Mouse (Mus musculus): ENCODE measurements at regions not wholly inside any gene's neighbourhood (a gene's known extent, or its start where the extent isn't known, plus 50 kb on each side); places are given as distances from the start of the nearest gene placed in this dataset.

GRCm38 (mm10) chr13:90310482-90310881, 221.1 kb upstream of the Xrcc4 start:
- Histone ChIP-seq H3K27ac (replicated peaks; ENCODE audit: low read depth, low read length) (no peak overlapping the region), H3K4me1 (ENCODE audit: control insufficient read depth, insufficient read depth, insufficient read length, low read length) (no peaks in the 10 kb centered on the region), H3K4me3 (ENCODE audit: insufficient read depth, low read depth, low read length) (no peak overlapping the region)

DNA sequence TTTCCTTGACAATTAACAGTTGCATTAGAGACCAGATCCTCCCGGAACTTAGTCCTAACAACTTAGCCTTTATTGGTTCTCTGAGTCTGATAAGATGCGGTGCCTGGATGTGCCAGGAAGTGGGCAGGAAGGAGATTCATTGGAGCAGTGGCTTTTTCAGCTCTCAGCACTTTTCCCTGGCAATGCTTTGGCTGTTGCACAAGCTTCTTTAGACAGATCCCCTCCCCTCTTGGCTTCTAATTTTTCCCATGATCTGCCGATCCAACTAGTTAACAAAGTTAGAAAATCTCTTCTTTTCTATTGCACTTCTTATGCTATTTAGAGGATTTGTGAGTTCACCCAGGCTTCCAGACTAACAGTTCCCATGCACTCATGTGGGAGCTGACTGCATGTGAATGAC, 211.1 kb upstream of the Xrcc4 start:
- Histone ChIP-seq H3K4me1 (ENCODE audit: control insufficient read depth, insufficient read depth, insufficient read length, low read length) (no peaks in the 10 kb centered on the region), H3K27ac (replicated peaks; ENCODE audit: low read depth, low read length) (no peak overlapping the region), H3K4me3 (ENCODE audit: insufficient read depth, low read depth, low read length) (no peak overlapping the region)

DNA sequence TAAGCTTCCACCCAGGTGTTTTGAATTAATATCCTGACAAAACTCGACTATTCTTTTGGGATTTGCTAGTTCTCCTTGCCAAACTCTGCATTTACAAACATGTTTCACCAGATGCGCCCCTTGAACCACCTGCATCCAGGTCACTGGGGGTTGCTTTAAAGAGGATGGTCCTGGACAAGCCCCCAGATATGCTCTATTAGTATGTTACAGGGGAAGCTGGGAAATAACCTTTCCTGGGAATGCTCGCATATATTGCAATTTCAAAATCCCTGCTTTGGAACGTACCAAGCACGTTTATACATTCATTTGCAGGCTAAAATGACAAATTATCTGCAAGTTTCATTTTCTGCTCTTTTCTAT, 205.2 kb upstream of the Xrcc4 start:
- Histone ChIP-seq H3K27ac (replicated peaks; ENCODE audit: low read depth, low read length) (no peak overlapping the region), H3K4me3 (ENCODE audit: insufficient read depth, low read depth, low read length) (no peak overlapping the region), H3K4me1 (ENCODE audit: control insufficient read depth, insufficient read depth, insufficient read length, low read length) (no peaks in the 10 kb centered on the region)

GRCm38 (mm10) chr13:90293697-90294647, 204.6 kb upstream of the Xrcc4 start:
- H3K4me1 ChIP-seq (ENCODE audit: control insufficient read depth, insufficient read depth, insufficient read length, low read length): no peaks in the 10 kb centered on the region
- no peak overlapping the region for H3K27ac ChIP-seq (replicated peaks; ENCODE audit: low read depth, low read length)
- no peak overlapping the region for H3K4me3 ChIP-seq (ENCODE audit: insufficient read depth, low read depth, low read length)

- Histone ChIP-seq H3K4me3 (ENCODE audit: insufficient read depth, low read depth, low read length) (no peak overlapping the region), H3K27ac (replicated peaks; ENCODE audit: low read depth, low read length) (no peak overlapping the region), H3K4me1 (ENCODE audit: control insufficient read depth, insufficient read depth, insufficient read length, low read length) (no peaks in the 10 kb centered on the region)
Observed at GRCm38 (mm10) chr13:90292905-90293304, 203.5 kb upstream of the Xrcc4 start.

DNA sequence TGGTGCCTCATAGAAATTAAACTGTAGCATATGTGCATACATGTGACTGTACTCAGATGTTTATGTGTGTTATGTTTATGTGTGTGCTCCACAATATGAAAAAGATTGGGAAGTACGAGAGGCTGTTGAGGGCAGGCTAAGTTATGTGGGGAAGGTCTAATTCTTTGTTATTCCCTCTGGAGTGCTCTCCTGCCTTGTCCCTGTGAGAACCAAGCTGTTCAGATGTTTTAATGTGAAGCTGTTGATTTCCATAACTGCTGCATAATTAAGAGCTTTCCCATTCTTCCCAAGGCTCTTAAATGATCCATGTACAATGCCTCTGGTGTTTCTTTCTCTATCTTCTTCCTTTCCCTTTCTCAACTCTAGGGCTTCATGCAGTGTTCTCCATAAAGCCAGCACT, 202.7 kb upstream of the Xrcc4 start:
- H3K27ac ChIP-seq (replicated peaks; ENCODE audit: low read depth, low read length): no peak overlapping the region
- no peak overlapping the region for H3K4me3 ChIP-seq (ENCODE audit: insufficient read depth, low read depth, low read length)
- no peaks in the 10 kb centered on the region for H3K4me1 ChIP-seq (ENCODE audit: control insufficient read depth, insufficient read depth, insufficient read length, low read length)

- H3K4me3 ChIP-seq (ENCODE audit: insufficient read depth, low read depth, low read length): no peak overlapping the region
- no peak overlapping the region for H3K27ac ChIP-seq (replicated peaks; ENCODE audit: low read depth, low read length)
Observed at GRCm38 (mm10) chr13:90280976-90281375, 191.6 kb upstream of the Xrcc4 start.

DNA sequence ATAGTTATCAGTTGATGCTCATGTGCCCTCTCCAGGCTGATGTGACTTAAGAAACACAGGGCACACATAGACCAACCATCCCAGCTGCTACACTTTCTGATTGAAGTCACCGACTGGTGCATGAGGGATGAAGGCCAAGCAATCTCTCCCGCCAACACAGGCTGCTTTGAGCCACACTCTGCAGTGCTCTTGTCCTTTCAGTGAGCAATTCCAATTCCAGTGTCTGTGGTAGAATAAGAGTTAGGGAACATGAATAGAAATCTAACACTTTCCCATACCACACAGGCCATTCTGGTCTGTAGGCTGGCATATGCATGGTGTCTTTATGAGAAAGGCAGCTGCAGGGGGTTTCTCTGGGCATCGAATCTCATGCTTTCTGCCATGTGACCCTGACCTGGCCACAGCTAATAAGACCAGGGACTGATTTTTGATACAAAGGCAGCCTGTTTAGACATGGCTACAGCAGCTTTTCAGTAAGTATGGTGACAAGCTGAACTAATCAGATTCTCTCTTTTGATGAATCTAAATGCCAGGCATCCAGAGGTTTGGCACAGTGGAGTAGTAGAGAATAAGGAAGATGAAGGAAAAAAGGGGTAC, 190.5 kb upstream of the Xrcc4 start:
- no peak overlapping the region for H3K27ac ChIP-seq (replicated peaks; ENCODE audit: low read depth, low read length)
- no peaks in the 10 kb centered on the region for H3K4me1 ChIP-seq (ENCODE audit: control insufficient read depth, insufficient read depth, insufficient read length, low read length)
- no peak overlapping the region for H3K4me3 ChIP-seq (ENCODE audit: insufficient read depth, low read depth, low read length)

More at GRCm38 (mm10) chr13:90280976-90281375, 191.6 kb upstream of the Xrcc4 start:
- H3K4me1 ChIP-seq (ENCODE audit: control insufficient read depth, insufficient read depth, insufficient read length, low read length): no peaks in the 10 kb centered on the region

GRCm38 (mm10) chr13:90279355-90279754, 189.9 kb upstream of the Xrcc4 start:
- no peaks in the 10 kb centered on the region for H3K4me1 ChIP-seq (ENCODE audit: control insufficient read depth, insufficient read depth, insufficient read length, low read length)
- no peak overlapping the region for H3K4me3 ChIP-seq (ENCODE audit: insufficient read depth, low read depth, low read length)
- H3K27ac ChIP-seq (replicated peaks; ENCODE audit: low read depth, low read length): no peak overlapping the region

DNA sequence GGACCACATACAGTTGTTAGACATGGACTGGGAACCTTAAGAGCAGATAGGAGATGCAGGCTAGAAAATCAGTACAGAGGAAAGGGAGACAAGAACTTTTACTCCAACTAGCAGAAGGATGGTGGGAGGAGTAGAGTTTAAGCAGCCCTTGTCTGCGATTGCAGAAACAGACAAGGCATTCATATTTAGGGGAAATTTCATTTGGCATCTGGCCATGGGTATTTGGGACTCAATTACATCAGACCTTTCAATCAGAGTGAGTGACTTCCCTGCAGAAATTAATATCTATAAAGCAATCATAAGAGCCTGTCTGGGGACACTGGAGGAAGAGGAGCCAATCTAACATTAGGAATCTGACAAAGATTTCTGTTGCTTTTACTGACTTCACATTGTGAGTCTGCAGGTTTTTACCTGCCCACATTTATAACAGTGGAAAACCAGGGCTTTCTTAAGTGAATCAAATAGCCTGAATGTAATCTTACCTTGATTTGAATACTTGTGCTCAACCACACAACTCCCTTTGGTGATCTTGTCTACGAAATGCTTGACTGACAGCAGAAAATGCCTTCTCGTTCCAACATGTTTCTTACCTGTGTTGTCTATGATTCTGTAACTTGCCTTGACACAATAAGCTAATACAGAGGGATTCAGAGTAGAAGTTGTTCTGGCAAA, 169.8 kb upstream of the Xrcc4 start:
- Histone ChIP-seq H3K4me1 (ENCODE audit: control insufficient read depth, insufficient read depth, insufficient read length, low read length) (no peaks in the 10 kb centered on the region), H3K4me3 (ENCODE audit: insufficient read depth, low read depth, low read length) (no peak overlapping the region), H3K27ac (replicated peaks; ENCODE audit: low read depth, low read length) (no peak overlapping the region)

- Histone ChIP-seq H3K4me3 (ENCODE audit: insufficient read depth, low read depth, low read length) (no peak overlapping the region), H3K27ac (replicated peaks; ENCODE audit: low read depth, low read length) (no peak overlapping the region), H3K4me1 (ENCODE audit: control insufficient read depth, insufficient read depth, insufficient read length, low read length) (no peaks in the 10 kb centered on the region)
Observed at GRCm38 (mm10) chr13:90252981-90253380, 163.6 kb upstream of the Xrcc4 start.

GRCm38 (mm10) chr13:90245997-90246765, 156.8 kb upstream of the Xrcc4 start:
- no peaks in the 10 kb centered on the region for H3K4me1 ChIP-seq (ENCODE audit: control insufficient read depth, insufficient read depth, insufficient read length, low read length)
- H3K4me3 ChIP-seq (ENCODE audit: insufficient read depth, low read depth, low read length): no peak overlapping the region
- H3K27ac ChIP-seq (replicated peaks; ENCODE audit: low read depth, low read length): no peak overlapping the region

DNA sequence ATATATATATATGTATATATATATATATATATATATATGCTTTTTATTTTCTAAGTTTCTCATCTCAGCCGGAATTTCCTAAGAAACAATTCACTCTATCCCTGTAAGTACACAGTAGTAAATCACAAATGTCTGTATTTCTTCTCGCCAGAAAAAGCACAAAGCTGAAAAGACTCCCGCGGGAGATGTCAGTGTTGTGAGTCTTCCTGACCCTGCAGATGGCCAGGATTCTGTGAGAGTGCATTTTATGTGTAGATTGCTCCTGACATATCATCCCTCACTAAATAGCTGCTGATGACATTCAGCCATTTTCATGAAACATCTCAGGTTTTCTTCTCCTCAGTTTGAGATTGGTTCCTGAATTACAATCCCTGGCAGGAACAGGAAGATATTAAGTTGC, 148.9 kb upstream of the Xrcc4 start:
- Histone ChIP-seq H3K27ac (replicated peaks; ENCODE audit: low read depth, low read length) (no peak overlapping the region), H3K4me3 (ENCODE audit: insufficient read depth, low read depth, low read length) (no peak overlapping the region), H3K4me1 (ENCODE audit: control insufficient read depth, insufficient read depth, insufficient read length, low read length) (no peaks in the 10 kb centered on the region)

DNA sequence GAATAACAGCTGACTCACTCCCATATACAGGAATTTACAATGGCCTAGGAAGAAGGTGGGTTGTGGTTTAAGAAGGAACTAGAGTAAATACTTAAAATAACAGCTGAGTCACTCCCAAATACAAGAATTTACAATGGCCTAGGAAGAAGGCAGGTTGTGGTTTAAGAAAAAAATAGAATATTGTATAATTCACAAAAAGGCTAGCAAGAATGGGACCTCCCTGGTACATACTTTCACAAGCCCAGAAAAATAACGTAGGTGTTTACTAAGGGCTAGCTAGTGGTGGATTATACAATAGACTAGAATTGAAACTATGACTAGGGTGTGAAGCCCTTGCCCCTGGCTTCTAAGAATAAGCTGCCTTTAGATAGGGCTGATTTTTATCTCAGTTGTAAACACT, 144.6 kb upstream of the Xrcc4 start:
- no peaks in the 10 kb centered on the region for H3K4me1 ChIP-seq (ENCODE audit: control insufficient read depth, insufficient read depth, insufficient read length, low read length)
- H3K4me3 ChIP-seq (ENCODE audit: insufficient read depth, low read depth, low read length): no peak overlapping the region
- no peak overlapping the region for H3K27ac ChIP-seq (replicated peaks; ENCODE audit: low read depth, low read length)

GRCm38 (mm10) chr13:90233561-90233960, 144.2 kb upstream of the Xrcc4 start:
- H3K4me3 ChIP-seq (ENCODE audit: insufficient read depth, low read depth, low read length): no peak overlapping the region
- no peak overlapping the region for H3K27ac ChIP-seq (replicated peaks; ENCODE audit: low read depth, low read length)
- H3K4me1 ChIP-seq (ENCODE audit: control insufficient read depth, insufficient read depth, insufficient read length, low read length): no peaks in the 10 kb centered on the region
